Comparison of ENCODE assay signal across 1 mouse cellular context in genomic region chr9:57640384-57640783, GRCm38 (mm10).
TF ChIP-seq lines count a peak whose summit lies in the region.

No protein-coding gene starts in this region.

TF ChIP-seq in CH12.LX, 34 proteins besides CTCF, POLR2A, EP300 and RAD21:
- TF ChIP-seq ELF1 (IDR thresholded peaks at IDR 0.05; ENCODE audit: low read depth, low read length) (peak; percentile 96), MAFK (IDR thresholded peaks at IDR 0.05; ENCODE audit: insufficient replicate concordance, low read length) (0 out of 2 replicates have a peak, but pooled peaks have one; percentile 43), MEF2A (IDR thresholded peaks at IDR 0.05; ENCODE audit: borderline replicate concordance, low read depth, low read length) (peak; percentile 77), ZC3H11A (IDR thresholded peaks at IDR 0.05; ENCODE audit: low read depth, low read length) (no peak), JUN (IDR thresholded peaks at IDR 0.05; ENCODE audit: insufficient read depth, low read depth, low read length) (no peak), MYC (IDR thresholded peaks at IDR 0.05; ENCODE audit: low read depth, low read length) (0 out of 2 replicates have a peak, but pooled peaks have one; percentile 49), ZMIZ1 (IDR thresholded peaks at IDR 0.05; ENCODE audit: low read depth, low read length) (peak; percentile 42; the same call in 1 of the 2 replicates), MAZ (IDR thresholded peaks at IDR 0.05; ENCODE audit: low read depth, low read length) (peak; percentile 82; the same call in 1 of the 2 replicates), UBTF (IDR thresholded peaks at IDR 0.05; ENCODE audit: low read depth, low read length) (peak; percentile 73; the same call in 1 of the 2 replicates), CHD2 (IDR thresholded peaks at IDR 0.05; ENCODE audit: low read length) (no peak), MAX (IDR thresholded peaks at IDR 0.05; ENCODE audit: low read length) (peak; percentile 73; the same call in 1 of the 2 replicates), TBP (conservative IDR thresholded peaks at IDR 0.05; ENCODE audit: low read depth, low read length) (peak; percentile 75; the same call in 1 of the 2 replicates), NRF1 (IDR thresholded peaks at IDR 0.05; ENCODE audit: low read depth, low read length) (0 out of 2 replicates have a peak, but pooled peaks have one; percentile 42), MXI1 (IDR thresholded peaks at IDR 0.05; ENCODE audit: low read depth, low read length) (peak; percentile 87), IRF4 (IDR thresholded peaks at IDR 0.05; ENCODE audit: low read depth, low read length) (peak; percentile 71), SMC3 (IDR thresholded peaks at IDR 0.05; ENCODE audit: low read depth, low read length) (no peak; the same call in 1 of the 2 replicates), ETS1 (conservative IDR thresholded peaks at IDR 0.05; ENCODE audit: low read depth, low read length) (peak; percentile 96), SIN3A (IDR thresholded peaks at IDR 0.05; ENCODE audit: low read length) (peak; percentile 93), HCFC1 (IDR thresholded peaks at IDR 0.05; ENCODE audit: low read depth, low read length) (peak; percentile 49; the same call in 1 of the 2 replicates), BHLHE40 (IDR thresholded peaks at IDR 0.05; ENCODE audit: low read depth, low read length) (peak; percentile 98), TCF12 (IDR thresholded peaks at IDR 0.05; ENCODE audit: low read depth, low read length) (peak; percentile 88)
